Mouse (Mus musculus) C2C12 (cell line): Measurements from ENCODE around the gene Chst8. TPM values are rescaled to one million over a fixed set of nuclear protein-coding genes. Genes with fewer than 3 reads are reported as not detected.

Experiments
- H3K27me3 ChIP-seq: one replicate; pipeline ENCODE4 v1.6.1; 2011; ENCODE audit not compliant: control insufficient read depth, insufficient read depth, insufficient read length
- H3K36me3 ChIP-seq: one replicate; pipeline ENCODE4 v1.6.1; 2011; ENCODE audit not compliant: control insufficient read depth, insufficient read depth
- H3K4me3 ChIP-seq: one replicate; pipeline ENCODE4 v1.5.1; 2011; ENCODE audit warnings: mild to moderate bottlenecking, control low read depth; ENCODE audit not compliant: poor library complexity, insufficient read depth, severe bottlenecking
- H3K79me2 ChIP-seq: one replicate; pipeline ENCODE4 v1.6.1; 2011; ENCODE audit not compliant: control insufficient read depth, insufficient read depth
- H3K79me3 ChIP-seq: one replicate; pipeline ENCODE4 v1.6.1; 2011; ENCODE audit warnings: low read depth, control low read depth
- H3ac ChIP-seq: one replicate; pipeline ENCODE3; 2011; ENCODE audit warnings: low read depth; ENCODE audit not compliant: control insufficient read depth, insufficient read length
- CEBPB ChIP-seq: IDR thresholded peaks from one replicate; pipeline ENCODE4 v1.6.1; 2011; ENCODE audit warnings: low read depth, mild to moderate bottlenecking, control low read depth, moderate library complexity
- CTCF ChIP-seq: IDR thresholded peaks from one replicate; pipeline ENCODE4 v1.5.1; 2011; ENCODE audit not compliant: control insufficient read depth, insufficient read depth, insufficient read length
- FOSL1 ChIP-seq: IDR thresholded peaks from one replicate; pipeline ENCODE4 v1.8.0; 2011; ENCODE audit warnings: mild to moderate bottlenecking, low read length; ENCODE audit not compliant: poor library complexity, insufficient read depth, severe bottlenecking
- MAX ChIP-seq: IDR thresholded peaks from one replicate; pipeline ENCODE4 v1.6.1; 2011; ENCODE audit warnings: mild to moderate bottlenecking, control low read depth
- MYOD1 ChIP-seq: IDR thresholded peaks from one replicate; pipeline ENCODE4 v1.6.1; 2011; ENCODE audit warnings: low read depth; ENCODE audit not compliant: control insufficient read depth, insufficient read length
- MYOG ChIP-seq: IDR thresholded peaks from one replicate; pipeline ENCODE4 v1.6.1; 2011; ENCODE audit not compliant: control insufficient read depth, insufficient read length; ENCODE audit errors: extremely low read depth
- USF1 ChIP-seq: IDR thresholded peaks from one replicate; pipeline ENCODE4 v1.6.1; 2011; ENCODE audit warnings: low read depth, mild to moderate bottlenecking, control low read depth, moderate library complexity
- polyA plus RNA-seq: library from polyadenylated mRNA; unstranded; fragments of >200 nt; fragmentation: generic; extraction: Trizol; gene quantifications from one replicate; pipeline ENCODE4 v1.2.1, GENCODE M21; 2012; ENCODE audit warnings: missing spikeins

Chst8 gene
- polyA plus RNA-seq, 1 experiment, result 0.09 TPM

- H3K36me3 ChIP-seq, result no peaks in the 10 kb centered on the region
- no peak for TF ChIP-seq MAX
- TF ChIP-seq MYOG, result no peak
- no peak for TF ChIP-seq USF1
- TF ChIP-seq CTCF, result no peak
- TF ChIP-seq FOSL1, result no peak
- no peak for TF ChIP-seq CEBPB
- TF ChIP-seq MYOD1, result no peak
- no peaks in the 10 kb centered on the region for H3K79me2 ChIP-seq
- no peak overlapping the region for H3ac ChIP-seq
- H3K79me3 ChIP-seq, result no peaks in the 10 kb centered on the region
- H3K4me3 ChIP-seq, result no peak overlapping the region
- peaks cover 5% of the 10 kb centered on the region for H3K27me3 ChIP-seq
Measured at GRCm38 (mm10) chr7:34757513-34757912, 55.0 kb downstream of the Chst8 start.

- Histone ChIP-seq H3K36me3 (no peaks in the 10 kb centered on the region), H3K27me3 (peaks cover 5% of the 10 kb centered on the region), H3K79me3 (no peaks in the 10 kb centered on the region), H3K79me2 (no peaks in the 10 kb centered on the region), H3ac (no peak overlapping the region), H3K4me3 (no peak overlapping the region)
- no peak for TF ChIP-seq MYOG
- TF ChIP-seq USF1, result no peak
- no peak for TF ChIP-seq CEBPB
- no peak for TF ChIP-seq MYOD1
- no peak for TF ChIP-seq FOSL1
- TF ChIP-seq CTCF, result no peak
- TF ChIP-seq MAX, result no peak
Measured at GRCm38 (mm10) chr7:34753140-34753886, 59.2 kb downstream of the Chst8 start.

- Histone ChIP-seq H3K36me3 (no peaks in the 10 kb centered on the region), H3K79me3 (no peaks in the 10 kb centered on the region), H3K27me3 (peaks cover 5% of the 10 kb centered on the region), H3ac (no peak overlapping the region), H3K79me2 (no peaks in the 10 kb centered on the region), H3K4me3 (no peak overlapping the region)
- TF ChIP-seq CEBPB (no peak), MYOG (no peak)
Measured at GRCm38 (mm10) chr7:34752151-34752762, 60.3 kb downstream of the Chst8 start.

- TF ChIP-seq CEBPB (no peak), USF1 (no peak), MAX (no peak), FOSL1 (no peak), MYOG (no peak), CTCF (no peak), MYOD1 (no peak)
- Histone ChIP-seq H3K4me3 (no peak overlapping the region), H3K27me3 (peaks cover 5% of the 10 kb centered on the region), H3K79me2 (no peaks in the 10 kb centered on the region), H3K36me3 (no peaks in the 10 kb centered on the region), H3K79me3 (no peaks in the 10 kb centered on the region), H3ac (no peak overlapping the region)
Measured at GRCm38 (mm10) chr7:34750350-34750749, 62.2 kb downstream of the Chst8 start.

GRCm38 (mm10) chr7:34749753-34750152 lies 62.8 kb downstream of the Chst8 start:
- Histone ChIP-seq H3K4me3 (no peak overlapping the region), H3K27me3 (peaks cover 5% of the 10 kb centered on the region), H3K79me2 (no peaks in the 10 kb centered on the region), H3K79me3 (no peaks in the 10 kb centered on the region), H3K36me3 (no peaks in the 10 kb centered on the region), H3ac (no peak overlapping the region)
- no peak for TF ChIP-seq FOSL1
- TF ChIP-seq CTCF, result no peak
- TF ChIP-seq USF1, result no peak
- TF ChIP-seq MAX, result no peak
- TF ChIP-seq CEBPB, result no peak
- no peak for TF ChIP-seq MYOG
- TF ChIP-seq MYOD1, result no peak

GRCm38 (mm10) chr7:34748501-34748900 lies 64.0 kb downstream of the Chst8 start:
- Histone ChIP-seq H3K27me3 (peaks cover 4% of the 10 kb centered on the region), H3K36me3 (no peaks in the 10 kb centered on the region), H3K4me3 (no peak overlapping the region), H3ac (no peak overlapping the region), H3K79me2 (no peaks in the 10 kb centered on the region), H3K79me3 (no peaks in the 10 kb centered on the region)
- TF ChIP-seq USF1 (no peak), CEBPB (no peak), CTCF (no peak), MAX (no peak), FOSL1 (no peak), MYOD1 (no peak), MYOG (no peak)
